Mouse (Mus musculus): ENCODE measurements around the gene Tmem170b.

DNA sequence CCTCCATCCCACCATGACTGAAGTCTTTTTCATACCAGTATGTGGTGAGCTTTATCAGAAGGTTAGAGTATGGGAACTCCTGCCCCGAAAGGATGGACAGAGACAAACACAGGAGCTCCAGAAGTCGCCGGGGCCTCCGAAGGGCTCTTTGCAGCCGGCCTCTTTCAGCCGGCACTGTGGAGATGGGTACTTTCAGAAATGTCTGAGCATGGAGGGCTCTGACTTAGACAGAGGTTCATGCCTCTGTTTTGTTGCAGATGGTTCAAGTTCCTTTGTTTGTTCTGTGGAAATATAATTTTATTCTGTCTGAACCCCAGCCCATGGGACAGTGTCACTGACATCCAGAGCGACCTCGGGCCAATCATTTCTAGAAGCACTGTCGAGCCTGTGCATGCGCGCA, 55.4 kb downstream of the Tmem170b start:
- no peak for TF ChIP-seq CTCF (IDR thresholded peaks at IDR 0.05; ENCODE audit: control insufficient read depth, insufficient read depth, insufficient read length)
- TF ChIP-seq USF1 (IDR thresholded peaks at IDR 0.05; ENCODE audit: low read depth) = no peak
- TF ChIP-seq MAX (IDR thresholded peaks at IDR 0.05) = no peak
- no peak for TF ChIP-seq CEBPB (IDR thresholded peaks at IDR 0.05; ENCODE audit: low read depth)
- TF ChIP-seq MYOD1 (IDR thresholded peaks at IDR 0.05; ENCODE audit: control insufficient read depth, insufficient read length, low read depth) = no peak
- TF ChIP-seq MYOG (IDR thresholded peaks at IDR 0.05; ENCODE audit: control insufficient read depth, extremely low read depth, insufficient read length) = no peak
- TF ChIP-seq FOSL1 (IDR thresholded peaks at IDR 0.05; ENCODE audit: insufficient read depth, low read length, poor library complexity, severe bottlenecking) = no peak

Measured in C2C12 (cell line).